Comparison of ENCODE assay signal across 9 mouse cellular contexts in genomic region chr6:121087586-121088245, GRCm38 (mm10). TPM values are rescaled to one million over a fixed set of nuclear protein-coding genes. Genes with fewer than 3 reads are reported as not detected.
DNase-seq lines count a peak whose midpoint lies in the region; ATAC-seq lines count a peak whose summit lies in the region.
"Had no signal": no experiment of that assay in that cellular context is flagged by ENCODE, and none has a peak within 500 bp of the region (broad histone marks: within the 10 kb centered on the region; RNA-seq: fewer than 3 reads in every experiment).

No protein-coding gene starts in this region.

- H3K27ac ChIP-seq in liver, embryonic 12.5 days: peak overlapping the region; percentile 43; the same call in 1 of the 2 replicates
- no peak overlapping the region for H3K27ac ChIP-seq in liver, embryonic 11.5 days (ENCODE audit: low read depth, low read length)
- H3K27ac ChIP-seq in heart, embryonic 13.5 days (replicated peaks): peak overlapping the region; percentile 53
- H3K27ac ChIP-seq in limb, embryonic 10.5 days: peak overlapping the region; percentile 10; the same call in 1 of the 2 replicates
- H3K27ac ChIP-seq: macrophage had no signal

- H3K27me3 ChIP-seq in liver, embryonic 12.5 days (replicated peaks): no peaks in the 10 kb centered on the region
- H3K27me3 ChIP-seq in liver, embryonic 11.5 days (replicated peaks; ENCODE audit: control insufficient read depth, insufficient read depth, low read length): no peaks in the 10 kb centered on the region
- H3K27me3 ChIP-seq in heart, embryonic 13.5 days (replicated peaks): no peaks in the 10 kb centered on the region
- H3K27me3 ChIP-seq in limb, embryonic 10.5 days (ENCODE audit: low read depth, poor library complexity, severe bottlenecking): no peaks in the 10 kb centered on the region

- 85% methylated on average over 22 of the region's 22 CpGs for WGBS in liver, embryonic 12.5 days (ENCODE audit: insufficient replicate concordance)
- 82% methylated on average over 22 of the region's 22 CpGs for WGBS in liver, embryonic 11.5 days
- WGBS in heart, embryonic 13.5 days: 67% methylated on average over 22 of the region's 22 CpGs
- WGBS in limb, embryonic 10.5 days: 81% methylated on average over 22 of the region's 22 CpGs

- peaks cover 95% of the 10 kb centered on the region for H3K4me1 ChIP-seq in liver, embryonic 12.5 days
- H3K4me1 ChIP-seq in liver, embryonic 11.5 days (replicated peaks; ENCODE audit: control insufficient read depth, insufficient read depth, low read length): peaks cover 63% of the 10 kb centered on the region
- H3K4me1 ChIP-seq in heart, embryonic 13.5 days: peaks cover 85% of the 10 kb centered on the region
- H3K4me1 ChIP-seq in limb, embryonic 10.5 days: peaks cover 29% of the 10 kb centered on the region

- no peaks in the 10 kb centered on the region for H3K9me3 ChIP-seq in liver, embryonic 12.5 days (replicated peaks)
- H3K9me3 ChIP-seq in liver, embryonic 11.5 days (ENCODE audit: control insufficient read depth, low read length): no peaks in the 10 kb centered on the region; the same call in 1 of the 2 replicates
- H3K9me3 ChIP-seq in heart, embryonic 13.5 days: no peaks in the 10 kb centered on the region
- no peaks in the 10 kb centered on the region for H3K9me3 ChIP-seq in limb, embryonic 10.5 days (replicated peaks)

- H3K9ac ChIP-seq in liver, embryonic 12.5 days: 0 out of 2 replicates have a peak overlapping the region, but pooled peaks have one; percentile 19
- no peak overlapping the region for H3K9ac ChIP-seq in liver, embryonic 11.5 days (ENCODE audit: low read depth, low read length)
- no peak overlapping the region; the same call in none of the 2 replicates for H3K9ac ChIP-seq in heart, embryonic 13.5 days

- H3K4me2 ChIP-seq in liver, embryonic 12.5 days: no peak overlapping the region
- H3K4me2 ChIP-seq in liver, embryonic 11.5 days: no peak overlapping the region
- no peak overlapping the region for H3K4me2 ChIP-seq in heart, embryonic 13.5 days

- DNase-seq in liver, embryonic 11.5 days (ENCODE audit: low spot score): no peak
- peak; percentile 83 for DNase-seq in cerebellum, adult 9-10 months
- DNase-seq in limb, embryonic 10.5 days (ENCODE audit: low spot score): peak; percentile 51
- DNase-seq in yolk sac, embryonic 10.5 days (ENCODE audit: low spot score): peak; percentile 61
- DNase-seq in right cerebral cortex, adult 18-20 months: no peak
- no peak for DNase-seq in B cell, adult 2 months

- H3K4me3 ChIP-seq in liver, embryonic 12.5 days: no peak overlapping the region
- H3K4me3 ChIP-seq in liver, embryonic 11.5 days (ENCODE audit: low read depth, low read length): no peak overlapping the region
- H3K4me3 ChIP-seq in heart, embryonic 13.5 days: no peak overlapping the region
- H3K4me3 ChIP-seq in limb, embryonic 10.5 days: no peak overlapping the region

- ATAC-seq in liver, embryonic 12.5 days: no peak
- no peak for ATAC-seq in liver, embryonic 11.5 days (replicated peaks; ENCODE audit: low FRiP score)
- ATAC-seq in heart, embryonic 13.5 days (ENCODE audit: extremely low read depth, insufficient number of reproducible peaks, low FRiP score, low TSS enrichment): no peak

- H3K36me3 ChIP-seq in liver, embryonic 12.5 days: peaks cover 41% of the 10 kb centered on the region
- H3K36me3 ChIP-seq in liver, embryonic 11.5 days (ENCODE audit: control insufficient read depth, insufficient read depth, low read length): peaks cover 9% of the 10 kb centered on the region
- peaks cover 36% of the 10 kb centered on the region for H3K36me3 ChIP-seq in heart, embryonic 13.5 days
- H3K36me3 ChIP-seq in limb, embryonic 10.5 days: peaks cover 8% of the 10 kb centered on the region

RNA-seq across cellular contexts. Expression of gene Mical3, which starts 43.1 kb away (rescaled TPM):
- 12.8 and 13.7 TPM in 2 replicates for polyA plus RNA-seq in liver, embryonic 12.5 days (2016; fragmentation: Nextera tagmentation; extraction: Ambion mirVana)
- polyA plus RNA-seq in liver, embryonic 11.5 days (2014; fragmentation: Nextera tagmentation; extraction: Ambion mirVana): 16.6 and 20.2 TPM in 2 replicates
- 28.2 and 29.2 TPM in 2 replicates for polyA plus RNA-seq in heart, embryonic 13.5 days (2015; fragmentation: Nextera tagmentation; extraction: Ambion mirVana)
- polyA plus RNA-seq in limb, embryonic 10.5 days (2016; fragmentation: Nextera tagmentation; extraction: Ambion mirVana): 8.2 and 9.8 TPM in 2 replicates

Comparison
In these comparisons a context has a peak if more than half of its experiments do, and no peak if none do; other contexts are left out.
1. DNase-seq: peak in cerebellum, adult 9-10 months (single experiment), limb, embryonic 10.5 days (single experiment) and yolk sac, embryonic 10.5 days (single experiment); none in liver, embryonic 11.5 days (single experiment), right cerebral cortex, adult 18-20 months (single experiment) and B cell, adult 2 months (0 of 2).